Mouse (Mus musculus) liver, embryonic 12.5 days (tissue): ENCODE data around the gene Hivep2. TPM values are rescaled to one million over a fixed set of nuclear protein-coding genes. Genes with fewer than 3 reads are reported as not detected.

Source experiments
- ATAC-seq: fragments of 200-750 bp; cut with Nextera tagmentation; 2 replicates; pipeline ENCODE4 v1.8.0; 2017; ENCODE audit warnings: moderate number of reproducible peaks, mild to moderate bottlenecking, moderate library complexity
- H3K27ac ChIP-seq: fragments of 300-500 bp; sonication (generic); 2 replicates; pipeline ENCODE4 v1.5.1; 2016; ENCODE audit warnings: mild to moderate bottlenecking
- H3K27me3 ChIP-seq: fragments of 300-500 bp; sonication (generic); replicated peaks from 2 replicates; pipeline ENCODE4 v1.6.1; 2016; ENCODE audit warnings: mild to moderate bottlenecking, moderate library complexity
- H3K36me3 ChIP-seq: fragments of 300-500 bp; sonication (generic); 2 replicates; pipeline ENCODE4 v1.6.1; 2016; ENCODE audit warnings: mild to moderate bottlenecking, moderate library complexity
- H3K4me1 ChIP-seq: fragments of 300-500 bp; sonication (generic); 2 replicates; pipeline ENCODE4 v1.6.1; 2016
- H3K4me2 ChIP-seq: fragments of 300-500 bp; sonication (generic); 2 replicates; pipeline ENCODE4 v1.6.1; 2016; ENCODE audit warnings: mild to moderate bottlenecking, moderate library complexity
- H3K4me3 ChIP-seq: fragments of 300-500 bp; sonication (generic); 2 replicates; pipeline ENCODE4 v1.5.1; 2016; ENCODE audit warnings: mild to moderate bottlenecking, moderate library complexity
- H3K9ac ChIP-seq: fragments of 300-500 bp; sonication (generic); 2 replicates; pipeline ENCODE4 v1.6.1; 2016; ENCODE audit warnings: mild to moderate bottlenecking, moderate library complexity
- H3K9me3 ChIP-seq: fragments of 300-500 bp; sonication (generic); replicated peaks from 2 replicates; pipeline ENCODE4 v1.6.1; 2016; ENCODE audit warnings: mild to moderate bottlenecking, moderate library complexity
- WGBS: fragments of 180-500 bp; shearing (Covaris S2); methylation state at CpG from one replicate; pipeline ENCODE4 v1.1.7; 2016; ENCODE audit not compliant: insufficient replicate concordance; 5-methylcytosine and 5-hydroxymethylcytosine counted together
- polyA plus RNA-seq: library from polyadenylated mRNA; unstranded; fragments of >200 nt; fragmentation: Nextera tagmentation; extraction: Ambion mirVana; gene quantifications from 2 replicates; pipeline ENCODE4 v1.2.1, GENCODE M21; 2016

Gene Hivep2
- polyA plus RNA-seq, 1 experiment from 2014 or later = 1.0 TPM

DNA sequence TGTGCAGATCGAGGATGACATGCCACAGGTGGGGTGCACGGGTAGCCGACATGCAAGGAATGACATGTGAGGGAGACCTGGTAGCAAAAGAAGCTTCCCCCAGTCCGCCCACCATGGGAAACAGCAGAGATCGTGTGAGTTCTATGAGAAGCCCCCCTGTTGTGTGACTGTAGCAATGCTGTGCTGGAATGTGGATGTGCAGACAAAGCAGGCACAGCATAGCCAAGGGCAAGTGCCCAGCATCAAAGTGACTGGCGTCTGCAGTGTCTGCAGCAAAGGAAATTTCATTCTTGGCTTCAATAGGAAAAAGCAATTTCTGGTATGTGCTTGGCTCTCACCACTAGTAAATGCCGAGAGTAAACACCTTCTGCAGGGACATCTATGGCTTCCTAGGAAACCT is 199.0 kb downstream of the Hivep2 start:
- no peak overlapping the region for H3K4me3 ChIP-seq
- no peak overlapping the region for H3K9ac ChIP-seq
- no peaks in the 10 kb centered on the region for H3K9me3 ChIP-seq
- ATAC-seq = no peak
- H3K4me1 ChIP-seq = no peaks in the 10 kb centered on the region
- WGBS = 61% methylated on average over 7 of the region's 7 CpGs
- no peak overlapping the region for H3K27ac ChIP-seq
- H3K27me3 ChIP-seq = no peaks in the 10 kb centered on the region
- H3K4me2 ChIP-seq = no peak overlapping the region
- H3K36me3 ChIP-seq = no peaks in the 10 kb centered on the region

DNA sequence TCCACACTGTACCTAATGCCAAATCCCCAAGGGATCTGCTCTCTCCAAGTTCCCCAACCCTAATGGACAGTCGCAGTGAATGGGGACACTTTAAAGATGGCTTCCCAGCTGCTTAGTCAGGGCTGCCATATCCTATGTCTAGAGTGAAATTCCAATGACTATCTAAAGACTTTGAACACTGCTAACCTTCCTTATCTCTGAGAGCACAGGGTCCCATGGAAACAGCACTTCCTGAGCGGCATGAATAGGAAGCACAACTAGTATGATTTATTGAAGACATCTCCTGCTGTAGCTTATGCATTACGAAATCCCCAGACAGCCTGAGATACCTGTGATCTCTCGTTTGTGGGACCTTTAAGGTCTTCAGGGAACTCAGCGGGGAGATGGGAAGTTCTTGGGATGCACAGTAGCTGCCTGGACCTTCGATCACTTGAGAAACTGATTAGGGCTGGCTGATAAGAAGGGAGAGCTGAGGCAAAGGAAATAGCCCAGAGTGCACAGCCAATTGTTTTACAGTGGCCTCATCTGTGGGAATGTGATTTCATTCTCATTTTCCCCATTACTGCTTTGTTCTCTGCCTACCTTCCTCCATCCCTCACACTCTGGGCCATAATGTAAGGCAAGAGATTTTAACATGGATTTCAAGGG is 202.4 kb downstream of the Hivep2 start:
- no peak overlapping the region for H3K4me3 ChIP-seq
- no peaks in the 10 kb centered on the region for H3K36me3 ChIP-seq
- WGBS = 20% methylated on average over 6 of the region's 6 CpGs
- no peak overlapping the region for H3K27ac ChIP-seq
- no peaks in the 10 kb centered on the region for H3K27me3 ChIP-seq
- ATAC-seq = no peak
- no peaks in the 10 kb centered on the region for H3K4me1 ChIP-seq
- H3K9ac ChIP-seq = no peak overlapping the region
- no peaks in the 10 kb centered on the region for H3K9me3 ChIP-seq
- no peak overlapping the region for H3K4me2 ChIP-seq

- no peak for ATAC-seq
- Histone ChIP-seq H3K27ac (no peak overlapping the region), H3K9ac (no peak overlapping the region), H3K4me3 (no peak overlapping the region), H3K27me3 (no peaks in the 10 kb centered on the region), H3K4me2 (no peak overlapping the region), H3K9me3 (no peaks in the 10 kb centered on the region), H3K36me3 (no peaks in the 10 kb centered on the region), H3K4me1 (no peaks in the 10 kb centered on the region)
- WGBS = 60% methylated on average over 5 of the region's 5 CpGs
Observed at GRCm38 (mm10) chr10:14168869-14169566, 203.1 kb downstream of the Hivep2 start.

DNA sequence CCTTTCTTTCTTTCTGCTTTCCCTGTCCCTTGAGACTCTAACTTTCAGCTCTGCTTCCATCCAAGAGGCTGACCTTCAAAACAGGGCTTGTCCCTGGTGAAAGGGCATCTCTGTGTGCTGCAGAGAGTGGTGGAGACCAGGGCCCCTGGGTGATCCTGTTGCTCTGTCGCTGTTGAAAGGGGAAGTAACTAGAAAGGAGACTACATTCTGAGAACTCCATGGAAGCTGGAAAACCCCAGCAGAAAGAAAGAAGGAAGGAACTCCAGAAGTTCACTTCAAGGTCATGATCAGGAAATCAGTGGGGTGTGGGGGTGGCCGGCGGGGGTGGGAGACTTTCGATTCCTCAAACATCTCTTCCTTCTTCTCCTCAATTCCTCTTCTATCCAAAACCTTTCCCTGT is 208.2 kb downstream of the Hivep2 start:
- no peak overlapping the region for H3K9ac ChIP-seq
- no peak overlapping the region for H3K4me3 ChIP-seq
- H3K9me3 ChIP-seq = no peaks in the 10 kb centered on the region
- no peaks in the 10 kb centered on the region for H3K4me1 ChIP-seq
- ATAC-seq = no peak
- no peak overlapping the region for H3K4me2 ChIP-seq
- H3K36me3 ChIP-seq = no peaks in the 10 kb centered on the region
- H3K27ac ChIP-seq = no peak overlapping the region
- WGBS = 14% methylated on average over 4 of the region's 4 CpGs
- H3K27me3 ChIP-seq = no peaks in the 10 kb centered on the region

DNA sequence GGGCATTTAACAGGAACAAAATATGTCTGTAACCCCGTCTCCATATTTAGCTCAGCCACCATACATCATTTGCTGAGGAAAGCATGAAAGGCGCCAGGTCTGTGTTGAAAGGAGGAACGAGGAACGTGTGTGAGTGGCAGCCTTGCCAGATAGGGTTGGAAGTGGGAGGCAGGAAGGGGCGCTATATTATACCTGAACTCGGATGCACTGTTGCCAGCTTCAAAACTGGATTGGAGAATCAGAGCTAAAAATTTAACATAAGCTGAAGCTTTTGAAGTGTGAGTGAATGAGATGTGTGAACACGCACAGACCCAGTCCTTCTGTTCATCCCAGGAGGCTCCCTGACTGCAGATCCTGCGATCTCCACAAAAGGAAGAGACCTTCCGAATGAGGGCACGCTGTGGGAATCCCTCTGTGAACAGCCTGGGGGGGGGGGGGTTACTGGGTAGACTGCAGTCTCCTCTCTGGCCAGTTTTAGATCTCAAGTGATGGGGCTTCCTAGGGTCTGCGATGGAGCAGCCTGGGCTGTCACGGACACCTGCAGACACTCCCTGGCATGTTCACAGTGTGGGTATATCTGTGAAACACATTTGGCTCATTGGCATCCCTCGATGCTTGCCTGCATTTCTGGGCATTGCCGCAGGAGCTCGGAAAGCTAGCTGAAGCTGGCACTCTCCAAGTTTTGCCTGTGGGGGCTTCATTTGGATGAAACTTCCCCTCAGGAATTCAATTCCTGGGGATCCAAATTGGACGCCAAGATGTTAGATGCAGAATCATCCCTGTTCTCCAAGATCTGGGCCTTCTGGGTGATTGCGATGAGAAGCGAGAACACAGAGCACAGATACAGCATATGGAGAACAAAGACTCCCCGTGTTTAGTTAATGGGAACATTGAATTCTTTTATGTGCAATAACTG is 213.8 kb downstream of the Hivep2 start:
- H3K36me3 ChIP-seq = no peaks in the 10 kb centered on the region
- ATAC-seq = no peak
- H3K9ac ChIP-seq = no peak overlapping the region
- H3K4me3 ChIP-seq = no peak overlapping the region
- no peaks in the 10 kb centered on the region for H3K4me1 ChIP-seq
- 67% methylated on average over 19 of the region's 19 CpGs for WGBS
- no peak overlapping the region for H3K4me2 ChIP-seq
- H3K9me3 ChIP-seq = no peaks in the 10 kb centered on the region
- H3K27me3 ChIP-seq = no peaks in the 10 kb centered on the region
- H3K27ac ChIP-seq = no peak overlapping the region

DNA sequence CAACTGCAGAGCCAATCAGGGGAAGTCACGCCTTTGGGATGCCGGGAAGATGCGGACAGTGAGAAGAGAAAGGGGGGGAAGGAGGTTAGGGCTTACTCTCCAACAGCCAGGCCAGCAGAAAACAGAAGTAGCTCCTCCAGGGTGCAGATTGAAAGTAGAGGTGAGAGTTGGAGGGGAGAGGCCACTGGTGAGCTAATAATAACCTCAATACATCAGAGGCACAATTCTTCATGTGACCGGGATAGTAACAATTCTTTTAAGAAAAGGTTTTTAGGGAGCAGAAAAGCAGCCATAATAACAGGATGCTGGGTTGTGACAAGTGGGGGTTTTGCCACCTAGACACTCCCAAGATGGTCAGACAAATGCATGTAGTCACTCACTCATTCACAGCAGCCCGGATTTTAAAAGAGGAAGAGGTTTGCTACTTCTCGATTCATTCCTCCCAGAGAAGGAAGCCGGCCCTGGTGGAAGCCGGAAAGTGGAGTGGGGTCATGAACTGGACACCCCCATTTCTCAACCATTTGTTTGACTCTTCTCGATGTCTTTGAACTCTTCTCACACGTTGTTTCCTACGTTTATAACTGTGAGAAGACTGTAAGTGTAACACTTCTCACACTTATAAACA is 220.6 kb downstream of the Hivep2 start:
- H3K36me3 ChIP-seq = no peaks in the 10 kb centered on the region
- H3K27me3 ChIP-seq = no peaks in the 10 kb centered on the region; the same call in 1 of the 2 replicates
- no peak overlapping the region for H3K4me2 ChIP-seq
- no peak for ATAC-seq
- WGBS = 21% methylated on average over 11 of the region's 11 CpGs
- H3K9ac ChIP-seq = no peak overlapping the region
- H3K4me1 ChIP-seq = no peaks in the 10 kb centered on the region
- H3K4me3 ChIP-seq = no peak overlapping the region
- H3K27ac ChIP-seq = no peak overlapping the region
- no peaks in the 10 kb centered on the region for H3K9me3 ChIP-seq

DNA sequence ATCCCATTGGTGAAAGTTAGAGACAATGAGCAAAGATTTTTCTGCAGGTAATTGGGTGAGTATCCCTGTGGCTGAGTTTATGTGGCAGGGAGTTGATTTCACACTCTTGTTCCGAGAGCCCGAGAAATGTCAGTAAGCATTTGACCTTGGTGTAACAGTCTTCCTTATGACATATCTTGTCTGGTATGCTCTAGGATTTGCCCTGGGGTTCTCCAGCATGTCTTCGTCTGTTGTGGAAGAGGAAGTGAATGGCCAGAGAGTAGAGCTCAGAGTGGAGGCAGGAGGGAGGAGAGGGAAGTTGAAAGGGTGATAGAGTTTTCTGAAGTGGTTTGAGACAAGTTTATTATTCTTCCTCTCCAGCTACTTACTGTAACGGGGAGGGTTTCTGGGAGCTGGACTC is 223.2 kb downstream of the Hivep2 start:
- H3K27ac ChIP-seq = no peak overlapping the region
- no peaks in the 10 kb centered on the region for H3K9me3 ChIP-seq
- no peaks in the 10 kb centered on the region for H3K4me1 ChIP-seq
- no peak overlapping the region for H3K4me2 ChIP-seq
- no peaks in the 10 kb centered on the region for H3K36me3 ChIP-seq
- WGBS = 20% methylated on average over 4 of the region's 4 CpGs
- H3K4me3 ChIP-seq = no peak overlapping the region
- H3K27me3 ChIP-seq = no peaks in the 10 kb centered on the region; the same call in 1 of the 2 replicates
- H3K9ac ChIP-seq = no peak overlapping the region
- ATAC-seq = no peak

DNA sequence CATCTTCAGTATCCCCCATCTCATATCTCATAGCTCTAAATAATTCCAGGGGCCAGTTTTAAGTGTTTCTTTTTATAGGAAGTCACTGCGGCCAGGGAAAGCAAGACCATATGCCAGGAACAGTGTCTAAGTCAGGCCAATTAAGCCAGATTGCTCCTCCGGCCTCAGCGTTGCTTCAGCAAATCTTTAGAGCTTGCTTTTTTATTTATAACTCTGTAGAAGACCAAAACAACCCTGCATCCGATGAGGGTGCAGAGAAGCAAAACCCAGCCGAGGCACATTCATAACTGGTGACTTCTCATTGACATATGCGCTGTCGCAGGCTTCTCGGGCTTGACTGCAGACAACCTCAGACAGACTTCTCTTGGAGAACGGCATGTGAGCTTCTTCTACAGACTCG is 225.3 kb downstream of the Hivep2 start:
- H3K27ac ChIP-seq = no peak overlapping the region
- WGBS = 73% methylated on average over 10 of the region's 10 CpGs

DNA sequence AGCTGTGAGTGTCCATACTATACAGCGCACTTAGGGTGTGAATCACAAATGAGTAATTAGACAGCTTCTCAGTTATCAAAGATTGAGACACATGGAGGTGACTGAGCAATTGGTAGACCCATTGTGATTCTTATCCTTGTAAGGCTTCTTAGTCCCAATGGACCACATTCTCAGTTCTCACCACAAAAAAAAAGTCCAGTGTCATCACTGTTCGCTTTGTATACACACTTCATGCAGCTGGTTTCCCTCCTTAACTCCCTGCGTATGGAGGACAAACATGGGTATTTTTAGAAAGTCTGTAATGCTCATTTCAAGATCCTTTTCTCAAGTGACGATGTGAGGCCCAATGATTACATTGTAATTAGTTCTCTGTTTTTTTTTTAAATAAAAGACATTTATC is 226.3 kb downstream of the Hivep2 start:
- Histone ChIP-seq H3K4me3 (no peak overlapping the region), H3K27me3 (no peaks in the 10 kb centered on the region), H3K27ac (no peak overlapping the region), H3K4me1 (no peaks in the 10 kb centered on the region), H3K36me3 (no peaks in the 10 kb centered on the region), H3K9ac (no peak overlapping the region), H3K4me2 (no peak overlapping the region), H3K9me3 (no peaks in the 10 kb centered on the region)
- ATAC-seq = no peak
- 69% methylated on average over 4 of the region's 4 CpGs for whole genome bisulfite sequencing

More for the DNA sequence above, 225.3 kb downstream of the Hivep2 start:
- Histone ChIP-seq H3K9ac (no peak overlapping the region), H3K4me1 (no peaks in the 10 kb centered on the region), H3K36me3 (no peaks in the 10 kb centered on the region), H3K9me3 (no peaks in the 10 kb centered on the region), H3K4me2 (no peak overlapping the region), H3K4me3 (no peak overlapping the region), H3K27me3 (no peaks in the 10 kb centered on the region; the same call in 1 of the 2 replicates)
- ATAC-seq = no peak

GRCm38 (mm10) chr10:14193702-14194101 is 227.8 kb downstream of the Hivep2 start:
- H3K27ac ChIP-seq = no peak overlapping the region
- ATAC-seq = no peak
- no peak overlapping the region for H3K4me3 ChIP-seq
- no peaks in the 10 kb centered on the region for H3K9me3 ChIP-seq
- no peak overlapping the region for H3K9ac ChIP-seq
- WGBS = 52% methylated on average over 4 of the region's 4 CpGs
- H3K27me3 ChIP-seq = no peaks in the 10 kb centered on the region
- H3K4me2 ChIP-seq = no peak overlapping the region
- no peaks in the 10 kb centered on the region for H3K36me3 ChIP-seq
- H3K4me1 ChIP-seq = no peaks in the 10 kb centered on the region

DNA sequence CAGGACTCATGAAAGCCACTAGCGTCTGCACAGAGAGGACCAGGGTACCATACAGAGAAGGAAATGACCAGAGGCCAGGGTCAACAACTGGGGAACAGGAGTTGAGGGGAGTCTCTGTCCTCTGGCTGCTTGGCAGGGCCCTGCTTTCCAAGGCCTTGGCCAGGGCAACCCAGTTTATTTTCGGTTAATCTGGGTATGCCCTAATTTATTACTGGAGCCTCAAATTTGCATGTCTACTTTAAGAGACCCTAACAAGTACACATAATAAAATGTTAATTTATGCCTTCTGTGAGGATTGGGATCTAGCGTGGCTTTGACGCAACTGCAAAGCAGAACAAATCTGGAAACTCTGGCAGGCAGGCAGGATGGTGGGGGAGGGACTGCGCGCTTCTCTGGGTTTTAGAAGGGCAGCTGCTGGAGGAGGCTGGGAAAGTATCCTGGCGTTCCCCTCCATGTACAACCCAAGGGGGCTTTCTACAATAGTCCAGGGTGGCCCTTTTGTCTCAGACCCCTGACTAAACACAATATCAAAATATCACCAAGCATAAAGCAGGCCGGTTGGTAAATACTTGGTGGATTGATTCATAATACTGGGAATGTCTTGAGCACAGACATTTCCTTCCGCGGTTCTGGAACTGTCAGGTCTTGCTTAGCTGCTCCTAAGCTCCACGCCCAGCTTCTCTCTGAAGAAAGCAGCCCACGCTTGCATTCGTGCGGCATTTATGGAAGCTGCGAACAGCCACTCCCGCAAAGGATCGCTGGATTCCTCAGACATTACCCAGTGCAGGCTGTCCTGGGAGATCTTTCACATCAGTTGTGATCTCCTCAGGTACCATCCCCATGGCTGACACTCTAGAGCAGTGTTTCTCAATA is 230.1 kb downstream of the Hivep2 start:
- Histone ChIP-seq H3K27me3 (no peaks in the 10 kb centered on the region), H3K4me1 (no peaks in the 10 kb centered on the region), H3K4me2 (no peak overlapping the region), H3K9me3 (no peaks in the 10 kb centered on the region), H3K27ac (no peak overlapping the region), H3K36me3 (no peaks in the 10 kb centered on the region), H3K4me3 (no peak overlapping the region), H3K9ac (no peak overlapping the region)
- no peak for ATAC-seq
- 77% methylated on average over 17 of the region's 17 CpGs for WGBS
